Mouse (Mus musculus) urinary bladder, postnatal 10 days (tissue): ENCODE data around the gene Ndufc1.
"Not testable (repeated sequence)": the region's sequence is repeated elsewhere in the genome, so short reads cannot be mapped to it uniquely, and the experiment has no call there.

ENCODE experiments used
- DNase-seq: peaks from one replicate; pipeline ENCODE4 v3.0.0; 2022; ENCODE audit warnings: low spot score

Ndufc1 gene

GRCm38 (mm10) chr3:51408561-51409183 is at the start of gene Ndufc1:
Ndufc1 (minus strand) TSS chr3:51408988.
- peak; percentile 92 for DNase-seq

GRCm38 (mm10) chr3:51434871-51435595 is 26.2 kb upstream of the Ndufc1 start:
- no peak for DNase-seq

GRCm38 (mm10) chr3:51434364-51434763 is 25.6 kb upstream of the Ndufc1 start:
- not testable (repeated sequence) for DNase-seq

GRCm38 (mm10) chr3:51425394-51425793 is 16.6 kb upstream of the Ndufc1 start:
- DNase-seq: no peak

- no peak for DNase-seq
These were observed 13.1 kb upstream of the Ndufc1 start for GRCm38 (mm10) chr3:51421921-51422320.

- DNase-seq: no peak
These were observed 9.2 kb upstream of the Ndufc1 start for GRCm38 (mm10) chr3:51417966-51418365.

- DNase-seq: no peak
These were observed 8.7 kb upstream of the Ndufc1 start for GRCm38 (mm10) chr3:51417485-51417884.

- no peak for DNase-seq
These were observed 8.3 kb upstream of the Ndufc1 start for GRCm38 (mm10) chr3:51417135-51417458.

GRCm38 (mm10) chr3:51416364-51417134 is 7.8 kb upstream of the Ndufc1 start:
- no peak for DNase-seq

GRCm38 (mm10) chr3:51416073-51416363 is 7.2 kb upstream of the Ndufc1 start:
- no peak for DNase-seq

GRCm38 (mm10) chr3:51415098-51416072 is 6.6 kb upstream of the Ndufc1 start, which contains the start of gene Naa15:
Naa15 (plus strand) TSS chr3:51415148.
- DNase-seq: peak; percentile 83

GRCm38 (mm10) chr3:51413276-51413675 is 4.5 kb upstream of the Ndufc1 start:
- no peak for DNase-seq

GRCm38 (mm10) chr3:51412457-51412856 is 3.7 kb upstream of the Ndufc1 start:
- DNase-seq: no peak

- no peak for DNase-seq
These were observed 773 bp downstream of the Ndufc1 start for GRCm38 (mm10) chr3:51407870-51408560.

GRCm38 (mm10) chr3:51402628-51403027 is 6.2 kb downstream of the Ndufc1 start:
- DNase-seq: no peak

- not testable (repeated sequence) for DNase-seq
These were observed 6.7 kb downstream of the Ndufc1 start for GRCm38 (mm10) chr3:51402054-51402453.

GRCm38 (mm10) chr3:51400682-51401081 is 8.1 kb downstream of the Ndufc1 start:
- no peak for DNase-seq

- DNase-seq: no peak
These were observed 9.3 kb downstream of the Ndufc1 start for GRCm38 (mm10) chr3:51399531-51399930.

- no peak for DNase-seq
These were observed 10.1 kb downstream of the Ndufc1 start for GRCm38 (mm10) chr3:51398667-51399066.

GRCm38 (mm10) chr3:51397700-51398299 is 11.0 kb downstream of the Ndufc1 start:
- DNase-seq: no peak
